Mouse (Mus musculus) NIH3T3 (cell line): ENCODE measurements around the gene Comp.
A peak's percentile ranks its signal among the peaks of the same experiment; 100 is the strongest.

Experiments used
- DNase-seq: peaks from one replicate; pipeline ENCODE4 v3.0.0-alpha.2; 2012; ENCODE audit warnings: low read depth

The Comp gene

DNA sequence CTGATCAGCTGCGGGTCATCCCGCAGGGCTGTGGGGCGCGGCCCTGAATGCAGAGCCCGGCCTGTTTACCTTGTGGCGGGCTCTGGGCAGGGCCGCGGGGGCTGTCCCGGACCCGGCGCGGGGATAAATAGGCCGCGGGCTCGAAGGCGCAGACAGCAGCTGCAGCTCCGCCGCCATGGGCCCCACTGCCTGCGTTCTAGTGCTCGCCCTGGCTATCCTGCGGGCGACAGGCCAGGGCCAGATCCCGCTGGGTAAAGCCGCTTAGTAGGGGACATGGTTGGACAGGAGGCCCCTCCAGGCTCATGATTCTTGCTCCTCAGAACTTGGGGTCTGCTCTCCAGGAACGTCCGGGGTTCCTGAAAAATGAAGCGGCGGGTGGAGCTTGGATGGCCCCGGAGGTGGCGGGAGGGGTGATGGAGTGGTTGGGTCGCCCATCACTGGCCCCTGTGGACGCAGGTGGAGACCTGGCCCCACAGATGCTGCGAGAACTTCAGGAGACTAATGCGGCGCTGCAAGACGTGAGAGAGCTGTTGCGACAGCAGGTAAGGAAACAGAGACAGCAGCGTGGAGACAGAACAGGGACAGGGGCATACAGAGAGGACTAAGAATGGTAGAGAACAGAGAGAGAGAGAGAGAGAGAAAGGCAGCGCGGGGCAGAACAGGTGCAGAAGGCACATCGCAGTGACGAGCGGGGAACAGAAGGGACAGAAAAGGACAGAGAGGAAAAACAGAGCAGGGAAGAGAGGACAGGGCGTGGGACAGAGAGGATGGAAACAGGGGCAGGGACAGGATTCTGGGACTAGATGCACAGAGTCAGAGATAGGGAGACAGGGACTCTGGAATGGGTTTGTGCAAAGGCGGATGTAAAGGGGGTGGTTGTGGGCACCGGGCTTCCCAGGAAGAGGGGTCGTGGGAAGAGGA is at the start of gene Comp:
Gene Comp (plus strand): TSS at position 162 of the 921 bp plus-strand sequence.
- DNase-seq, result no peak

DNA sequence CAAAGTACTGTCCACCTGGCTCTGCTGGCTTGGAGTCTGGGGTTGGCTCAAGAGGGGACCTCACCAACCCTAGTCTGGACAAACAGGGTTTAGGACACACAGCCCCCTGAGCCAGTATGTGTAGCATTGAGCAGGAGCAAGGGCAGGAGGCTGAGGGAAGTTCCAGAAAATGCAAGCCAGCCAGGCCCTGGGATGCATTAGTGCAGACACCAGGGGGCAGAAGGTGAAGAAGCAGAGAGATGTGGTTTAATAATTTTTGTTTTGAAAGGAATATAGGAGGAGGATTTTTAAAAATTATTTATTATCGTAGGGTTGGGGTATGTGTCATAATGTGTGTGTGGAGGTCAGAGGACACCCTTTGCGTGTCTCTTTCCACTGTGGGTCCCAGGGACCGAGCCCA is 49.6 kb upstream of the Comp start:
- DNase-seq, result peak; percentile 60

GRCm38 (mm10) chr8:70327512-70327911 is 45.8 kb upstream of the Comp start:
- no peak for DNase-seq

DNA sequence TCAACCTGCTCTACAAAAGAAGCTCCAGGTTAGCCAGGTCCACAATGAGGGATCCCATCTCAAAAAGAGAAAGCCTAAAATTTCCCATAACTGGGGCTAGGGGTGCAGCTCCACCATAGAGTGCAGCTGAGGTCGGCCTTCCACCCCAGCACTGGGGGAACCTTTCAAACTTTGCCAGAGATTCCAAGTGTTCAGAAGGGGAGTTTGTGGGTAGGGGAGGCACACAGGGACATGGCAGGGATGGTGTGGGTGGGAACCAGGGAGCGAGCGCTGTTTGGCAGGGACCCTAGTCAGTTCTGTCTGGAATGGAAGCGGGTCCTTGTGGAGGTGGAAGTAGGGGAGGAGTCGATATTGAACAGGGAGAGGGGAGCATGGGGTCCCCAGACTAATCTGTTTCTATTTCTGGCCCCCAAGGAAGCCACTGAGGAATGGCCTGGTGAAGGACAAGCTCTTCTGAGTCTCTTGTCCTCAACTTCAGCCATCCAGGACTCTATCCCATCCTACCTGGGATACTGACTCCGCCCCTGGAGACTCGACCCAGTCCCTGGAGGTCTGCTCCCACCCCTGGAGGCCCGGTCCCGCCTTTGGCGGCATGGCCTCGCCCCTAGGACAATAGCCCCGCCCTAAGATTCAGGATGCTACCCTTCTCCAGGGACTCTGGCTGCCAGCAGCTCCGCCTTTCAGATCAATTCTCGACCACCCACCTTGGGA is 44.1 kb upstream of the Comp start, which contains the start of gene Gdf1:
Gene Gdf1 (plus strand): TSS at position 694 of the 711 bp plus-strand sequence.
- DNase-seq, result no peak

DNA sequence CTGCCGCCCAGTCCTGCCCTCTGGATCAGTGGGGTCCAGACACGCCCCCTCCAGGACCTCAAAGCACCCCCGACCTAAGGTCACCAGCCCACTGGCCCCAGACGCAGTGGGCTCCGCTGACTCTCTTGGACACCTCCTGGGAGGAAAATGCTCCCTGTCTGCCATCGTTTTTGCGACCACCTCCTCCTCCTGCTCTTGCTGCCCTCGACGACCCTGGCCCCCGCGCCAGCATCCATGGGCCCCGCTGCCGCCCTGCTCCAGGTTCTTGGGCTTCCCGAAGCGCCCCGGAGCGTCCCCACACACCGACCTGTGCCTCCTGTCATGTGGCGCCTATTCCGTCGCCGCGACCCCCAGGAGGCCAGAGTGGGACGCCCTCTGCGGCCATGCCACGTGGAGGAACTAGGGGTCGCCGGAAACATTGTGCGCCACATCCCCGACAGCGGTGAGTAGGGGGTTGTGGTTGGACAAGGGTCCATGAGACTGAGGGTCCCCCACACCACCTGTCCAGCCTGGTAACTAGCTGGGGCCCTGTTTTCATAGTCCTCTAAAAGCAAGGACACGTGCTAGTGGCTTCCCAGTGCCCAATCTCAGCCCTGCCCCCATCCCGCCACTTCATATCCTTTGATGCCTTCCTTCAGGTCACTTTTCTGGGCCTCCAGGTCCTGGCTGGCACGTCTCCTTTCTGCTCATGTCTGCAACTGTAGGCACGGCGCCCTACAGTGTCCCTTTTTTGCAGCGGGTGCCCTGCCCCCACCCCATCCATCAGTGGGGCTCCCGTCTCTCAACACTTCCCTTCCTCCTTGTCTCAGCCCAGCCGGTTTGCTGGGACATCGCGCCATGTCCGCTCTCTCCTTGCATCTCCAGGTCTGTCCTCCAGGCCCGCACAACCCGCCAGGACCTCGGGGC is 43.3 kb upstream of the Comp start:
- no peak for DNase-seq

GRCm38 (mm10) chr8:70330741-70331364 is 42.5 kb upstream of the Comp start:
- no peak for DNase-seq

DNA sequence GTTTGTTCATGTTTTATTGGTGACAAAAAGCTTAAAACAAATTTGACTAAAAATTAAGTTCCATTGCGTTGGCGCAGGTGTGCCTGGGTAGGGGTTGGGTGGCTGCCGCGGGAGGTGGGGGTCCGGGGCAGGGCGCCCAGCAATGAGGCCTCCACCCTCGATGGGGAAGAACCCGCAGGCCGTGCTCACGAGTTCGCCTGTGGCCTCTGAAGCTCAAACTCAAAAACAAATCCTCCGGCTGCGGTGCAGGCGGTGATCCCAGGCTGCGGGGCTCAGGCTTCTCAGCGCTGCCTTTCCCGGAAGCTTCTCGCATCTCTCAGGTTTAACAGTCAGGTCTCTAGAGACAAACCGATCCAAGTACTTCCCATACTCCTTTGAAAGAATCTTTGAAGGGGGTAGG is 41.8 kb upstream of the Comp start:
- DNase-seq, result no peak

- peak; percentile 63 for DNase-seq
These were observed 41.1 kb upstream of the Comp start for GRCm38 (mm10) chr8:70332070-70332877.

DNA sequence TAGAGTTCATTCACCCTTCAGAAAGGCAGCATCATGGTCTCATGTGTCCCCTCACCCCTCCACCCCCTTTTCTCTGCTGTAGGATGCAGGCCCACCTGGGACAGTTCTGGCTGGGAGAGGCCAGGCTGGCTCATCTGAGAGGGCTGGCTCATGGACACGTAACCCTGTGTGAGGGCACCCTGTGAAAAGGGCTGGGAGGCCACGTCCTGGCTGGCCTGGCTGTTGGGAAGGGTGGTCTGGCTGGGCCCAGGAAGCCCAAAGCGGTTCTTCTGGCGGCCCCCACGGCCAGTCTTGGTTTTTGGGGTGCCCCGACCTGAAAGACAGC is 40.5 kb upstream of the Comp start:
- no peak for DNase-seq

GRCm38 (mm10) chr8:70338931-70339330 is 34.4 kb upstream of the Comp start:
- DNase-seq, result no peak

- no peak for DNase-seq
These were observed 32.7 kb upstream of the Comp start for GRCm38 (mm10) chr8:70340659-70341058.

DNA sequence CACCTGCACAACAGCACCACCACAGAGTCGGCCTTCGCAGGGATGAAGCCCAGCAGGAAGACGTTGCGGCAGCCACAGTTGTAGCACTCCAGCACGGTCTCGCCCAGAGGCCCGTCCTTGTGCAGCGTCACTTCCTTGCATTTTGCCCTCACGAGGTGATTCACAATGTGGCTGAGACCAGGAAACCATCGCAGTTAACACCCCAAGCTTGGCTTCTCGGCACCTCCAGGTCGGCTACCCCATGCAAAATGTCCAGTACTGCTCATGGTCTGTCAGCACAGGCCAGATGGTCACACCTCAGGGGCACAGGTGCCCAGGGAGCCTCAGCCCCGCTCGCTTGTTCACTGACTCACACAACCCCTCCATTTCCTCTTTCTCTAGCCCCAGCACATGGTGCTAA is 31.4 kb upstream of the Comp start:
- no peak for DNase-seq

DNA sequence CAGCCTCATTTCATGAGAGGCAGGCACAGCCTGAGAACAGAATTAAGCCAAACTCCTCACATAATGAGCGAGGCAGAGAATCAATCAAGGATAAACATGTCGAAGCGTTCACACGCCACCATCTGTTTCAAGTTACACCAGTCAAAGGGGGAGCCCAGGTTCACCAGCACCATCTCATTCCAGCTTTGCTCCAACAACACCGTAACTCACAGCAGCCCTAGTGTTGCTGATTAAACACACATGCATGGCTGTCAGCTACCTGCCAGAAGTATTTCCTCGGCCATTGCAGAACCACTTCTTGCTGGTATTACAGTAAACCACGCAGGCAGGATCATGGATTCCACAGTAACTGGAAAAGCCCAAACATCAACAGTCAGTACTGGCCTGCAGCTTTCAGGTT is 30.3 kb upstream of the Comp start:
- peak; percentile 75 for DNase-seq

DNA sequence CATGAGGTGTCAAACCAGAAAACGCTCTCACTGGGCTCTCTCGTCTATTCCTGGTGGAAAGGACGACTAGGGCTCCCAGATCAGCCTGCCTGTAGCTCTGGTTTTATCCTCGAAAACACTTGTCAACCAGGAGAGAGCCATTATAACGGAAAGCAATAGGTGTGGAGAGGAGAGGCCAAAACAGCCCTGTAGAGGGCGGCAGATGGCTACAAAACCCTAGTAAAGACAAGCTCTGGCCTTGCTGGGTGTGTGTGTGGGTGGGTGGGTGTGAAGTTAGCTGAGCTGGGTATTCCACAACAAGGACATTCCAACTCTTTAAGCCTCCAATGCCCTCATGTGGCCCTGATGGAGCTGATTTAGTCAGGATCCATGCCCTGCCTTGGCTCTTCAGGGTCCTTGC is 29.7 kb upstream of the Comp start:
- peak; percentile 79 for DNase-seq

DNA sequence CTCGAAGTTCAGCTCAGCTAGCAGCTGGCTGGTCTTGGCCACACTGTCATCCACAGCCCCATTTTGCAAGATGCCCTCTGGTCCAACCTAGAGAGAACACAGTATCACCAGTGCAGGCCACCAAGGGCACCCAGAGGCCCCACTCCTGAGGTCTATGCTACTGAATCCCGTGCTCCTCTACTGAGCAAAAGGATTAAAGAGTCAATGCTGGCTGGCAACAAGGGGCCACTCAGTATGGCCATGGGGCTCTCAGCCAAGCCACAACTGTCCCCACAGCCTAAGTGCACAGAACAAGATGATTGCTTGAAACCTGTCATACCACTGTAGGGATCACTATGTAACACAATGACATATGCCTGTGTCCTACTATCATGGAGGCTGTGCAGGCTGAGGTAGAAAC is 29.1 kb upstream of the Comp start:
- DNase-seq, result no peak

DNA sequence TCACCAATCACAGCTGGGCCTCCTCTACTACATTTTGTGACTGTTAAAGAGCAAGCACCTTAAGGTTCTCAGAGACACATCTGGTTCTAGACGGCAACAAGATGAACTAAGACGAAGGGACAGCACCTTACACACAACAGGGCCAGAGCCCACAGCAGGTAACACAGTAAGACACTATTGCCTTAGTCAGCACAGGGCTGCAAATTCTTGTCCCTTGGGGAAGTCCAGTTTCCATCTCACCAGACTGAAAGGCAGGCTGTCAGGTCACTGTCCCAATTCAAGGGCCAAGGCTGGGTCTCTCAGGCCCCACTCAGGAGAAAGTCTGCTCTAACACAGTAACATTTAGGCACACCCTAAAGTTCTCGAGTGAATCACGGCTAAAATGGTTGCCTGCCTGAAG is 25.9 kb upstream of the Comp start:
- DNase-seq, result no peak

DNA sequence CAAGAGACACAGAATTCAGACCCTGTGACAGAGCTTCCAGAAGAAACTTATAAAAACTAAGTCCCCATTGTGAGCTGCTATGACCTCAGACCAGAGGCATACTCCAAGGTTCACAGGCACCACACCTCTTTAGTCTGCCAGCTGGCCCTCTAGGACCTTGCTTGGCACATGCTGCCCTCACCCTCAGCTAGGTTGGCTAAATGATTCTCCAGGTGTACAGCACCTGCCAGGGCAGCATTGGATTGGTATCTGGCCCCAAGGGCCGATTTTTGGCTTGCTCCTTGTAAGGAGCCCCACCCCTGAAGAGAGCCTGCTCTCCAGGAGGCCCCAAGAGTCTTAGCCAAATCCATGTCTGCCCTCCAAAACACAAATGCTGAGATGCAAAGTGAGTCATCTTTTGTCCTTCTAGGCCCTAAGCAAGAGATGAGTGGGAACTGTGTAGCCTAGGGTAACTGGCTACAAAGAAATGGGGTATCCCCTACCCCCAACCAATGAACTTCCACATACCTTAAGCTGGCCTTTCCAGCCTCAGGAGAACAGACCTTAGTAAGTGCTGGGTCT is 25.4 kb upstream of the Comp start:
- peak; percentile 50 for DNase-seq

GRCm38 (mm10) chr8:70351035-70351999 is 22.0 kb upstream of the Comp start:
- DNase-seq, result peak; percentile 80

DNA sequence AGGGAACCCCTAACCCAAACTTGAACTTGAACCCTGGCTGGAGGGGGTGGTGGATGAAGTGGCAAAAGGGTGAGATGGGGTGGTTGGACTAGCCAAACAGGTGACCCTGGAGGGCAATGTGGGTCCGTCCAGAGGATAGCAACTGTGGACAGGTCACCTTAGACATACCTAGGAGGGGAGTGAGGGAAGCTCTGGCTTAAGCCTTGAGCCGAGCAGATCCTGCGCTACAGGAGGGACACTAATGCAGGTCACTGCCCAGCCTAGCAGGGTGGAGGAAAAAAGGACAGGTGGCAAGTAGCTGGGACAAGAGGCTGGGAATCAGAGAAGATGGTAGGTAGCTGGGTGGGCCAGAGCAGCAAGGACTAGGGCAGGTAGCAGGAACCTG is 21.4 kb upstream of the Comp start:
- no peak for DNase-seq
